Mouse (Mus musculus) liver, postnatal 0 days (tissue): ENCODE results near the gene Olfr1055. TPM values are rescaled to one million over a fixed set of nuclear protein-coding genes. Genes with fewer than 3 reads are reported as not detected.

Experiments
- ATAC-seq: fragments of 200-750 bp; cut with Nextera tagmentation; 2 replicates; pipeline ENCODE4 v1.8.0; 2017; ENCODE audit warnings: mild to moderate bottlenecking, moderate library complexity
- DNase-seq: peaks from one replicate; pipeline ENCODE4 v3.0.0-alpha.2; 2016
- H3K27ac ChIP-seq: fragments of 300-500 bp; sonication (generic); 2 replicates; pipeline ENCODE4 v1.5.1; 2014; ENCODE audit warnings: antibody characterized with exemption, moderate library complexity, mild to moderate bottlenecking, low read depth
- H3K27me3 ChIP-seq: fragments of 300-500 bp; sonication (generic); 2 replicates; pipeline ENCODE4 v1.6.1; 2014; ENCODE audit warnings: low read length, control low read depth, mixed read lengths; ENCODE audit not compliant: insufficient read depth
- H3K36me3 ChIP-seq: fragments of 300-500 bp; sonication (generic); replicated peaks from 2 replicates; pipeline ENCODE4 v1.6.1; 2014; ENCODE audit warnings: mild to moderate bottlenecking, control low read depth, low read length, moderate library complexity, mixed read lengths; ENCODE audit not compliant: insufficient read depth
- H3K4me1 ChIP-seq: fragments of 300-500 bp; sonication (generic); 2 replicates; pipeline ENCODE4 v1.6.1; 2014; ENCODE audit warnings: antibody characterized with exemption, mild to moderate bottlenecking, control low read depth; ENCODE audit not compliant: insufficient read depth
- H3K4me2 ChIP-seq: fragments of 300-500 bp; sonication (generic); 2 replicates; pipeline ENCODE4 v1.6.1; 2014; ENCODE audit warnings: low read depth, mild to moderate bottlenecking, low read length, moderate library complexity, mixed read lengths
- H3K4me3 ChIP-seq: fragments of 300-500 bp; sonication (generic); 2 replicates; pipeline ENCODE4 v1.5.1; 2014; ENCODE audit warnings: low read depth, low read length
- H3K9ac ChIP-seq: fragments of 300-500 bp; sonication (generic); replicated peaks from 2 replicates; pipeline ENCODE4 v1.6.1; 2014; ENCODE audit warnings: mild to moderate bottlenecking, moderate library complexity
- H3K9me3 ChIP-seq: fragments of 300-500 bp; sonication (generic); 2 replicates; pipeline ENCODE4 v1.6.1; 2016; ENCODE audit warnings: mild to moderate bottlenecking, control low read depth, low read length, mixed read lengths
- CTCF ChIP-seq: sonication (generic); IDR thresholded peaks from 2 replicates; pipeline ENCODE4 v1.5.1; 2016; ENCODE audit warnings: antibody characterized with exemption, low read depth
- EP300 ChIP-seq: IDR thresholded peaks from 2 replicates; pipeline ENCODE4 v1.6.1; 2016; ENCODE audit warnings: antibody characterized with exemption, low read depth, mild to moderate bottlenecking
- WGBS: fragments of 180-500 bp; shearing (Covaris S2); extraction: QIAGEN DNeasy Blood & Tissue Kit; methylation state at CpG from one replicate; pipeline ENCODE4 v1.1.7; 2014; ENCODE audit not compliant: insufficient replicate concordance; 5-methylcytosine and 5-hydroxymethylcytosine counted together
- polyA plus RNA-seq: library from polyadenylated mRNA; unstranded; fragments of >200 nt; fragmentation: Nextera tagmentation; extraction: Ambion mirVana; gene quantifications from 2 replicates; pipeline ENCODE4 v1.2.1, GENCODE M21; 2015

Olfr1055 gene
- polyA plus RNA-seq, 1 experiment from 2014 or later, result not detected

DNA sequence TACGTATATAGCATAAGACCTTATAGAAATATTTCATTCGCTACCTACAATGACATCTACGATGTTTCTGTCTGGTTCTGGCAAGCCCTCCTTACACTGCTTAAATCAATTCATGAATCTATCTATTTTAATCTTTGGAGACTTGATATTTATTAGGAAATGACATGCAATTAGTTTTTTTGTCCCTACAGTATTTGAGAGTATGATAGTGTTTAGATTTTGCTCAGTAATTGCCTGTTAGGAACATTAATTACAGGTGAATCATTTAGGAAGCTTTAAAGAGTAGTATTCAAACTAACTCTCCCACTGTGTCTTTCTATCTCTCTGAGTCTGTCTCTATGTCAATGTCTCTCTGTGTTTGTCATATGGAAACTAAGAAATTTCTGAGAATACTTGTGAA lies 14.8 kb downstream of the Olfr1055 start, which contains the start of gene Olfr1054:
Gene Olfr1054 (minus strand): TSS at position 101 of the 400 bp plus-strand sequence.
- 81% methylated on average over 3 of the region's 3 CpGs for WGBS

DNA sequence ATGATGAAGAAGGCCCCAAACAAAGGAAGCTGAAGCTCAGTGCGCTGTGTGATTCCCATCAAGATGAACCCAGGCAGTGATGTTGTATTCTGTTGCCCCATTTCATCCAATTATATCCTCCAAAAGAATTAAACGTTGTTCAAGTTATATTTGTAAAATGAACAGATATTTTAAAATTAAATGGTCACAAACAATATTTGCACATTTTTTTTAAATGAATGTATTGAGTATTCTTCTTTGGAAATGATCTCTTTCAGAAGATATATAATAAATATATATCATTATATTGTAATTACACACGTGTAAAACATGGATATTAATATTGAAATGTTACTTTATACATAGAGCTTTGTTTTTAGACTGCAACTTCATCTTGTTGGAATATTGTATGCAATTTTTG lies 34.9 kb downstream of the Olfr1055 start, which contains the start of gene Olfr1053:
Gene Olfr1053 (minus strand): TSS at position 101 of the 400 bp plus-strand sequence.
- no peaks in the 10 kb centered on the region for H3K36me3 ChIP-seq
- no peak for TF ChIP-seq EP300
- TF ChIP-seq CTCF, result no peak

More for the DNA sequence above, 14.8 kb downstream of the Olfr1055 start, which contains the start of gene Olfr1054:
- no peak within 1 kb of the TSS for H3K4me3 ChIP-seq
- ATAC-seq (no peak), DNase-seq (no peak)
- no peak within 1 kb of the TSS for H3K27ac ChIP-seq
- no peaks in the 10 kb centered on the region for H3K36me3 ChIP-seq
- no peaks in the 10 kb centered on the region for H3K4me1 ChIP-seq
- H3K27me3 ChIP-seq, result no peaks in the 10 kb centered on the region
- no peak within 1 kb of the TSS for H3K4me2 ChIP-seq
- no peak for TF ChIP-seq CTCF
- no peak for TF ChIP-seq EP300
- no peak within 1 kb of the TSS for H3K9ac ChIP-seq
- no peaks in the 10 kb centered on the region for H3K9me3 ChIP-seq

More for the DNA sequence above, 34.9 kb downstream of the Olfr1055 start, which contains the start of gene Olfr1053:
- ATAC-seq, result no peak
- DNase-seq, result no peak
- Histone ChIP-seq H3K9me3 (no peaks in the 10 kb centered on the region), H3K4me2 (no peak within 1 kb of the TSS), H3K4me3 (no peak within 1 kb of the TSS), H3K9ac (no peak within 1 kb of the TSS), H3K27me3 (no peaks in the 10 kb centered on the region), H3K4me1 (no peaks in the 10 kb centered on the region), H3K27ac (no peak within 1 kb of the TSS)
- 56% methylated on average over 3 of the region's 3 CpGs for WGBS

Other genes with a start within 250 kb of the Olfr1055 start
- not detected in 2 replicates for gene Olfr1039, start 214.4 kb downstream of the Olfr1055 start, polyA plus RNA-seq
- gene Olfr1040, start 203.6 kb downstream of the Olfr1055 start, polyA plus RNA-seq, result not detected in 2 replicates
- gene Olfr1042, start 188.4 kb downstream of the Olfr1055 start, polyA plus RNA-seq, result not detected in 2 replicates
- gene Olfr1043, start 182.8 kb downstream of the Olfr1055 start, polyA plus RNA-seq, result not detected in 2 replicates
- gene Olfr1044, start 172.5 kb downstream of the Olfr1055 start, polyA plus RNA-seq, result not detected in 2 replicates
- not detected in 2 replicates for gene Olfr52, start 164.6 kb downstream of the Olfr1055 start, polyA plus RNA-seq
- gene Olfr1045, start 147.3 kb downstream of the Olfr1055 start, polyA plus RNA-seq, result not detected in 2 replicates
- gene Olfr1046, start 131.0 kb downstream of the Olfr1055 start, polyA plus RNA-seq, result not detected in 2 replicates
- not detected in 2 replicates for gene Olfr1047, start 118.9 kb downstream of the Olfr1055 start, polyA plus RNA-seq
- not detected in 2 replicates for gene Olfr1048, start 110.0 kb downstream of the Olfr1055 start, polyA plus RNA-seq
- gene Olfr1049, start 92.0 kb downstream of the Olfr1055 start, polyA plus RNA-seq, result not detected in 2 replicates
- not detected in 2 replicates for gene Olfr1051, start 71.2 kb downstream of the Olfr1055 start, polyA plus RNA-seq
- not detected in 2 replicates for gene Olfr1052, start 57.8 kb downstream of the Olfr1055 start, polyA plus RNA-seq
- not detected in 2 replicates for gene Olfr1053, start 35.0 kb downstream of the Olfr1055 start, polyA plus RNA-seq
- gene Olfr1054, start 14.9 kb downstream of the Olfr1055 start, polyA plus RNA-seq, result not detected in 2 replicates
- gene Olfr1056, start 12.2 kb upstream of the Olfr1055 start, polyA plus RNA-seq, result not detected in 2 replicates
- not detected in 2 replicates for gene Olfr1057, start 28.1 kb upstream of the Olfr1055 start, polyA plus RNA-seq
- gene Olfr1058, start 38.3 kb upstream of the Olfr1055 start, polyA plus RNA-seq, result not detected in 2 replicates
- gene Olfr1061, start 63.8 kb upstream of the Olfr1055 start, polyA plus RNA-seq, result not detected in 2 replicates
- not detected in 2 replicates for gene Olfr1062, start 76.5 kb upstream of the Olfr1055 start, polyA plus RNA-seq
- not detected in 2 replicates for gene Olfr1065, start 100.3 kb upstream of the Olfr1055 start, polyA plus RNA-seq
- gene Olfr1066, start 106.0 kb upstream of the Olfr1055 start, polyA plus RNA-seq, result not detected in 2 replicates
- gene Olfr228, start 137.1 kb upstream of the Olfr1055 start, polyA plus RNA-seq, result not detected in 2 replicates
- gene Olfr1076, start 158.2 kb upstream of the Olfr1055 start, polyA plus RNA-seq, result not detected in 2 replicates
- gene Olfr1079, start 192.2 kb upstream of the Olfr1055 start, polyA plus RNA-seq, result not detected in 2 replicates
- gene Olfr1080, start 208.0 kb upstream of the Olfr1055 start, polyA plus RNA-seq, result not detected in 2 replicates
- not detected in 2 replicates for gene Olfr1082, start 248.7 kb upstream of the Olfr1055 start, polyA plus RNA-seq